Mouse (Mus musculus) layer of hippocampus, adult 6 months (tissue): ENCODE data around the gene Paf1. TPM values are rescaled to one million over a fixed set of nuclear protein-coding genes. Genes with fewer than 3 reads are reported as not detected.

Experiments
- long read RNA-seq, 2 experiments: library from polyadenylated mRNA; unstranded; transcript quantifications; one replicate each; pipeline ENCODE4 v2.0.0; 2019 to 2020
- polyA plus RNA-seq: library from polyadenylated mRNA; unstranded; fragments of <200 nt; fragmentation: Nextera tagmentation; gene quantifications from 2 replicates; pipeline ENCODE4 v1.2.3, GENCODE M21; 2021

Gene Paf1
- polyA plus RNA-seq: 40.4 and 52.6 TPM in 2 replicates
- long read RNA-seq, experiment 1, transcript Paf1-201 (14 exons, 2,003 nt): major isoform, 43 of 57 reads
- long read RNA-seq, experiment 1, partial matches to known transcripts: 10 of 57 reads
- long read RNA-seq, experiment 1, other reads (novel, unspliced or antisense): 3 of 57 reads
- long read RNA-seq, experiment 2, transcript Paf1-201 (14 exons, 2,003 nt): major isoform, 188 of 217 reads
- long read RNA-seq, experiment 2, partial matches to known transcripts: 9 of 217 reads
- long read RNA-seq, experiment 2, other reads (novel, unspliced or antisense): 17 of 217 reads

GRCm38 (mm10) chr7:28392429-28393271 lies at the start of gene Paf1, which contains the start of gene Med29:
Paf1 (plus strand) TSS chr7:28392951.
Med29 (minus strand) TSS chr7:28392708.

GRCm38 (mm10) chr7:28350155-28350883 lies 42.4 kb upstream of the Paf1 start, which contains the start of gene Rps16:
Rps16 (plus strand) TSS chr7:28350652.

GRCm38 (mm10) chr7:28372251-28373108 lies 20.3 kb upstream of the Paf1 start, which contains the start of gene Plekhg2:
Plekhg2 (minus strand) TSS chr7:28372599.

GRCm38 (mm10) chr7:28380237-28381016 lies 12.3 kb upstream of the Paf1 start, which contains the start of gene Zfp36:
Zfp36 (minus strand) TSS chr7:28380253.

GRCm38 (mm10) chr7:28436932-28437570 lies 44.3 kb downstream of the Paf1 start, which contains the start of gene Gmfg:
Gmfg (plus strand) TSS chr7:28437447.

Other genes with a start within 250 kb of the Paf1 start
- 7.4 and 8.8 TPM in 2 replicates for gene Fbl, start 223.2 kb upstream of the Paf1 start, polyA plus RNA-seq
- gene Dyrk1b, start 213.5 kb upstream of the Paf1 start, polyA plus RNA-seq: 9.0 and 12.7 TPM in 2 replicates
- gene Eid2, start 125.1 kb upstream of the Paf1 start, polyA plus RNA-seq: 7.8 and 7.9 TPM in 2 replicates
- gene Eid2b, start 115.2 kb upstream of the Paf1 start, polyA plus RNA-seq: 28.2 and 31.5 TPM in 2 replicates
- gene Selenov, start 101.8 kb upstream of the Paf1 start, polyA plus RNA-seq: 0.78 and 1.5 TPM in 2 replicates
- 3.4 and 5.7 TPM in 2 replicates for gene Dll3, start 90.7 kb upstream of the Paf1 start, polyA plus RNA-seq
- 82.8 and 86.7 TPM in 2 replicates for gene Timm50, start 80.9 kb upstream of the Paf1 start, polyA plus RNA-seq
- gene Supt5, start 54.2 kb upstream of the Paf1 start, polyA plus RNA-seq: 33.7 and 46.7 TPM in 2 replicates
- 1,578 and 1,706 TPM in 2 replicates for gene Rps16, start 42.3 kb upstream of the Paf1 start, polyA plus RNA-seq
- 0.77 and 1.2 TPM in 2 replicates for gene Plekhg2, start 20.4 kb upstream of the Paf1 start, polyA plus RNA-seq
- 0.77 and 1.1 TPM in 2 replicates for gene Zfp36, start 12.7 kb upstream of the Paf1 start, polyA plus RNA-seq
- gene Med29, start 243 bp upstream of the Paf1 start, polyA plus RNA-seq: 77.7 and 79.7 TPM in 2 replicates
- gene Gmfg, start 44.5 kb downstream of the Paf1 start, polyA plus RNA-seq: 6.8 and 7.5 TPM in 2 replicates
- 4.0 and 4.4 TPM in 2 replicates for gene Lrfn1, start 59.0 kb downstream of the Paf1 start, polyA plus RNA-seq
- gene Ifnl2, start 117.5 kb downstream of the Paf1 start, polyA plus RNA-seq: not detected in 2 replicates
- gene Ifnl3, start 129.9 kb downstream of the Paf1 start, polyA plus RNA-seq: not detected in 2 replicates
- gene Sycn, start 147.9 kb downstream of the Paf1 start, polyA plus RNA-seq: not detected in 2 replicates
- gene Nccrp1, start 154.3 kb downstream of the Paf1 start, polyA plus RNA-seq: not detected in 2 replicates
- 9.2 and 10.0 TPM in 2 replicates for gene Samd4b, start 205.2 kb downstream of the Paf1 start, polyA plus RNA-seq
- gene Pak4, start 205.2 kb downstream of the Paf1 start, polyA plus RNA-seq: 6.1 and 6.2 TPM in 2 replicates
- gene Acp7, start 238.4 kb downstream of the Paf1 start, polyA plus RNA-seq: 1.0 and 1.2 TPM in 2 replicates